Mouse (Mus musculus): ENCODE measurements around the gene Bend7.

The Bend7 gene

DNA sequence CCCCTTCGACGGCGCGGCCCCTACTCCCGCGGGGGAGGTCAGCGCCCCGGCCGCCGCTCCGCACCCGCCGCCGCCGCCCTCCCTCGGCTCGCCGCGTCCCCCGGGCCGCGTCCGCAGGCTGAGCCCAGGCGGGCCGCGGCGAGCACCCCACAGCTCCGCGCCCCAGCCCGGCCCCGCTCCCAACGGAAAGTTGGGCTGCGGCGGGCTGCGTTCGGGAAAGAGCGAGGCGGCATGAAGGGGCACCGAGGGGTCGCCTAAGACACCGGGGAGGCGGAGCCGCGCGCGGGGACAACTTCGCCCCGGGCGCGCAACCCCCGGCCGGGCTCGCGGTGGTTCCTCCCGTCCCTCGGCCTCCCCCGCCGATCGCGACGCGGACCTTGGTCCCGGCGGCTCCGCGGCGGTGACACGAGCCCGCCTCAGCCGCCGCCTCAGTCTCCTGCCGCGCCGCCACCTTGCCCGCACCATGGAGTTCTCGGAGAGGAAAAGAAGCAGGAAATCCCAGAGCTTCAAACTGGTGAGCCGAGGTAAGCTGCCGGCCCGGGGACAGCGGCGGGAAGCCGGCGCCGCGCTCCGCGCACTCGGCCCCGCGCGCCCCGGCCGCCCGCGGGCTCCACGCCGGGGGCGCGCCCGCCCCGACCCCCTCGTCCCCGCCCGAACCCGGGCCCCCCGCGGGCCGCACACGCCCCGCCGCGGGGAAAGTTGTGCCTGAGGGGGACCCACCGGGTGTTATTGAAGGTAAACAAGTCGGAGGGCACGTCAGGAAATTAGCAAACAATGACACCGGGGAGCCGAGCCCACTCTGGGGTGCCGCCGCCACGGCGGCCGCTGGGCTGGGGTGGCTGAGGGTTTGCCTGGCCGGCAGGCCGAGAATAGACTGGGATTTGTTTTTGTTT, at the start of gene Bend7:
TSS of gene Bend7 (plus strand) at position 63 of the 893 bp plus-strand sequence.
- peak; percentile 13 for DNase-seq (ENCODE audit: low spot score)

DNA sequence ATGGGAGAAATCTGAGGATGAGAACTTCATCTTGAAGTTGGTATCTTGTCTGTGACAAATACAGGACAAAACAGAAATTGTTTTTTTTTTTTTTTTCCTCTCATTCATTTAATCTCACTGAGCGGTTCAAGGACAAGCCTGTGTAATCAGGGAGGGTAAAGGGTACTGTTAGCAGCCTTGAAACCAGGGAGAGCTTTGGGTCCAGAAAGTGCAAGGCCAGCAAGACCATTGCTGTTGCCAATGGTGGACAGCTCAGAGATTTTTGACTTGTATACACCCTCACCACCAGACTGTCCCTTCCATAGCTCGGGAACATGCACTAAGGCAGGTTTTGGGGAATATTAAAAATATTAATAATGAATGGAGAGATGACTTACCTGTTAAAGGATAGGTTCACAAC, 49.0 kb upstream of the Bend7 start:
- DNase-seq (ENCODE audit: low spot score), result no peak

DNA sequence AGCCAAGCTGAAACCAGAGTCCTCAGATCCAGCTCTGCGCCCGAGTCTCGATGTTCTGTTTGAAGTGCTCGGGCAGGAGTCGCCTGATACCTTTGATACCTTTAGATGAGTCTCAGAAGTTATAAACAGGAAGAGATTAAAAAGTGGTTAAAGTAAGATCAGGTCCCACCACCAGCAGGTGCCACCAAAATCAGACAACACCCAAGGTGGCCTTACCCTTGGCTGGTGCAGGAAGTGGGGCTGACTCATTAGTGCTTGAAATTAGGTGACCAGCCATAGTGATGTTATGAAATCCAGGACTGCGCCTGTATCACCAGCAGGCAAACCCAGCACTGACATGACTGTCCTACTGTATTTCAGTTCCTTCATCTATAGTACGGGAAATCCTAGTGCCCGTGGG, 47.9 kb upstream of the Bend7 start:
- DNase-seq (ENCODE audit: low spot score), result no peak

- no peak for DNase-seq (ENCODE audit: low spot score)
These were observed 46.0 kb upstream of the Bend7 start for GRCm38 (mm10) chr2:4671636-4672035.

DNA sequence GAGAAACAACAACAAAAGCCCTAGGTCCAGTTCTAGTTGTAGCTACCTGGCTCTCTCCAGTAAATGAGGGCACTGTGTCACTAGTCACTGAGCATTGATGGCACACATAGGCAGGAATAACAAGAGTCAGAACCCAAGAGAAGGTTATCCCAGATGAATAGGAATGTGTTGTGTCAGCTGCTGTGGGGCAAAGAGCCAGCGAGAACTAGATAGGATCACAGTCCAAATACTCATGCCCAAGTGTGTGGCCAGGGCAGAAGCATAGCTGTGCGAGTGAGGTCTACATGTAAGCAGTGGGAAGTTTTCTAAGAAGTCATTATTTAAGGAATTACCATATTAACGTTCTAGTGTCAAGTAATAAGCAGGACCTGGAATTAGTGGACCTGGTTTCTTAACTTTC, 37.7 kb upstream of the Bend7 start:
- DNase-seq (ENCODE audit: low spot score), result no peak

DNA sequence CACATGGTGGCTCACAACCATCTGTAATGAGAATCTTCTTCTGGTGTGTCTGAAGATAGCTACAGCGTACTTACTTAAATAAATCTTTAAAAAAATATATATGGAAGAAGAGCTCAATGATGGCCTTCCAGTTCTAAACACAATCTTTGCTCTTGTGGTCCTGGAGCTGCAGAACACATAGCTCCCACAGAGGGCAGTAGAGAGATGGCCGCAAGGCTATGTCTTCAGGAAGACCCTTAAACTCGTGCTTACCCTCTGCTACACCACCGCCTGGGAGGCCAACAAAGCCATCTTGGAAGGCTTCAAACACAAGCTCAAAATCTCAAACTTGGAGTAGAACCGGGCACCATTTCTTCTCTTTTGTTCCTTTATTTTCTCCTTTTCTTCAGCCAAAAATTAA, 6.4 kb upstream of the Bend7 start:
- no peak for DNase-seq (ENCODE audit: low spot score)

DNA sequence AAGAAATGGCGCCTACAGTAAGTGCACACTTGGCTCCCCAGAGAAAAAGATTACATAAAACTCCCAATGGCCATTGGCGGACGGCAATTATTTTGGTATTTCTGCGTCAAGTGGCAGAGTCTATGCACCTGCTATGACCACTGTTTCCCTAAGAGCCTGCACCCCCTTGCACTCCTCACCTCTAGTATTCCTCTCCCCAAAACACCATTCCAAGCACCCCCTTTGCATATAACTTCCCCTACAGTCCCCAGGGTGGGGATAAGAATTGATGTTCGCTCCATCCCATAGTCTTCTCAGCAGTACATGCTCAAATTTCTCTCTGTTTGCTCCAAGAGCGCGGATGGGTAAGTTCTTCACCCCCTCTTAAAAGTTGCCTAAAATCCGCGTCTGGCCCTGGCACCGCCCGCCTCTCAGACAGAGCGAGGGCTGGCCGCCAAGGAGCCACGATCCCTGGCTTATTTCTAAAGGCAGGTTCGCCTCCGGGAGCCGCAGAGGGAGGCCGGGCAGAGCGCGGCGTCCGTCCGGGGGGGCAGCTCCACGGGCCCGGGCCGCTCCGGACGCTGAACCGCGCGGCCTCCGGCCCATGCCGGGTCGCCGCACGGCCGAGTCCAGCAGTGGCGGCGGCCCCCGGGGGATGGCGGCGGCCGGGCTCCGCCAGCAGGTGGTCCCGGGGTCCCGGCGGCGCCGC, 406 bp upstream of the Bend7 start:
- DNase-seq (ENCODE audit: low spot score), result peak; percentile 17

DNA sequence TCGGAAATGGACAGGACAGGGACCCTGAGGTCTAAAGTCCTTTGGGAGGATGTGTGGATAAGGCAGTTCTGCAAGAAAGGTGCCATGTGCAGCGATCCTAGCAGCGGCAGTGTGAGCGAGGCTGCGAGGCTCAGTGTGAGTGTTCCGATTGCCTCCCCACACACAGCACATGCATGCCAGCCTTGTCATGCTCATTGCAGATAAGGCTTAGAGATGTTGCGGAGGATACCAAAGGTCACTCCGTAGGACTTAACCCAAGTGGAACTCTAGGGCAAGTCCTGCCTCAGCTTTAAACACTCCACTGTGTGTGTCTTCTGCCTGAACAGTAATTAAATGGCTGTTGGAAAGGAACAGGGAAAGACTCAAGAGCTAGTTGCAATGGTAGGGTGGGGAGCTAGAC, 5.5 kb downstream of the Bend7 start:
- DNase-seq (ENCODE audit: low spot score), result no peak

DNA sequence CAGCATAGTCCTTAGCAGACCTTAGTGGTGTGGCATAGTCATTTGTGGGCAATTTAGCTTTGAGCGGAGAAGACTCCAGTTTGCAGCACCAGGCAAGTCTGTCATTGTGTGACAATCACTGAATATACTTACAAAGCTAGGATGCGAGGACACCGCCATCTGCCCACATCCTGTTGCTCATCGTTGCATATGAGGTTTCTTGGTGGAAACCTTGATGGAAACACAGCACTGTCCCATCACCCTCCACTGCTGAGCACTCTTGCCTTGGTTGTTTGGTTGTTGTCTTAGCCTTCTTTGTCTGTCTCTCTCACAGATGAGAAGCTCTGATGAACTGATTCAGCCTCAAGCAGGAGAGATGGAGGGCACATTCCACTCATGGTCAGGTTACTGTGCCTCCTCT, 12.5 kb downstream of the Bend7 start:
- no peak for DNase-seq (ENCODE audit: low spot score)

DNA sequence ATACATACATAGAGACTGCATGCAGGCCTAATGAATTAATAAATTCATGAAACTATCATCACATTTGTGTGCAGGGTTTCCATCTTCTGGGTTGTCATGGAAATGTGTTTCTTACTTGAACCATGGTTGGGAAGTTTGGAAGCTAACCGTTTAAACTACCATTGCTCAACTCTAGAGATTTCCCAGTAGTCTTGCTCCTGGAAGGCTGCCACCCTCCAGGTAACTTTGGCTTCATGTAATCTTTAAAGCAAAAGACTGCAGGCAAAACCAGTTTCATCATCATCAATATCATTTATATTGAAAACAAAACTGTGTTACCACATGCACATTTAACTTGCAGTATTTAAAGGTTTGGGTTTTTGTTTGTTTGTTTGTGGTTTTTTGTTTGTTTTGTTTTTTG, 16.3 kb downstream of the Bend7 start:
- no peak for DNase-seq (ENCODE audit: low spot score)

- no peak for DNase-seq (ENCODE audit: low spot score)
These were observed 18.6 kb downstream of the Bend7 start for GRCm38 (mm10) chr2:4736095-4736797.

DNA sequence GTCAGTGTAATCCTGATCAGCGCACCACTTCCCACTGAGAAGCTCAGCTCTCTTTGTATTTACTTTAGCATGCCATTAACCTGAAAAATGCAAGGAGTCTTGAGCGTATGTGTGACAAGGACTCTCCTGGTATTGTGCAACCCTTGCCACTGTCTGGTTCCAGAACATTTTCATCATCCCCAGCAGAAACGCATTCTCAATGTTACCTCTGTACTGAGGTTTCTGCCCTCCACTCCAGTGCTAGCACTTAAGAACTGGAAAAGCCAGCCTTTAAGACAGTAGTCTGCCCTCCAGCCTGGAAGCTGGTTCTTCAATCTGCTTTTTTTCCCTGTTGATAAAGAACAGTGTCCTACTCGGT, 19.1 kb downstream of the Bend7 start:
- DNase-seq (ENCODE audit: low spot score), result no peak

DNA sequence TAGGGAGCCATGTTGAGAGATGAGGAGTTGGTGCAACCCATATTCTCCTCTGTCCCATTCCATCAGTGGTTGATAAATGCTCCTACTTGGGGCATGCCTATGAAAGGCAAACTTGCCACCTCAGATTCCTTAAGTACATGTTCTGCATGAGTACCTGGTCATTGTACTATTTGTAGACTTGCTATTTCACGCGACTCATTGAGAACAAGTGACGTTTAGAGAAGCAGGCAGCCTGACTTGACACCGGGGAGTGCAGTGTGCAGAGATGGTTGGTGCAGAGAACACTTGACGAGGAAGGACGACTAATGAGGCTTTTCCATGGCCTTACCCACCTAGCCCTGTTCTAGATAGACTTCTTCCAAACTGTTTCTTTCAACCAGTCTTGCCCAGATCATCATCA, 34.3 kb downstream of the Bend7 start:
- no peak for DNase-seq (ENCODE audit: low spot score)

DNA sequence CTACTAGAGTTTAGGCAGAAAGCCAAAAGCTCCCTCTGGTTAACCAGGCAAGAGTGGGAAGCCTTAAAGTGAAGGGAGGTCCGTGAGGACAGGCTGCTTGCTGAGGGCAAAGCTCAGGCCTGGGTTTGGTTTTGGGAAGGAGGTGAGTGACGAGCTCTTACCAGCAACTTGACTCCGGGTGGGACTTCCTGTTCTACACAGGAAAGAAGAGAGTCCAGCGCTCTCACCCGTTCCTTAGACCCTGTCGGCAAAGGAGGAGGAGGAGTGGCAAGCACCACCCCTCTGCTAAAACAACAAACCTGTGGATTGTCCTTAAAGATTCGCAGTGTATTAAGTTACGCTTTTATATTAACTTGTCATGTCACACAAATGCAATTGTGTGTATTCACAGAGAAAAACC, 38.1 kb downstream of the Bend7 start:
- no peak for DNase-seq (ENCODE audit: low spot score)

DNA sequence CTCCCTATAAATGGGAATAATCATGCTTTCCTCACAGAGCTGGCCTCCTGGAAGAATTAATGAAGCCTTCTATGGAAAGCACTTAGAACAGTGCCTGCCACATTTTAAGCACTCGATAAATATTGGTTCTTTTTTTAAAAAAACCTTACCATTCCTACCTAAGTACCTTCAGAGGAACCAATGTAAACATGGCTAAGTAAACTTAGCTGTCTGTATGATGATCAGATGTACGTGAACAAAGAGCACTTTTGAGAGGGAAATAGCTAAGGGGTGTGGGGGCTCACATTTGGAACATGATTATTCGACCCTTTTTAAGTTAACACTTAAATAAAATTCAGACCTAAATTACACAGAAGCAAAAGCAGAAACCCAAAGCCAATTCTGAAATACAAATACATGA, 39.6 kb downstream of the Bend7 start:
- no peak for DNase-seq (ENCODE audit: low spot score)

DNA sequence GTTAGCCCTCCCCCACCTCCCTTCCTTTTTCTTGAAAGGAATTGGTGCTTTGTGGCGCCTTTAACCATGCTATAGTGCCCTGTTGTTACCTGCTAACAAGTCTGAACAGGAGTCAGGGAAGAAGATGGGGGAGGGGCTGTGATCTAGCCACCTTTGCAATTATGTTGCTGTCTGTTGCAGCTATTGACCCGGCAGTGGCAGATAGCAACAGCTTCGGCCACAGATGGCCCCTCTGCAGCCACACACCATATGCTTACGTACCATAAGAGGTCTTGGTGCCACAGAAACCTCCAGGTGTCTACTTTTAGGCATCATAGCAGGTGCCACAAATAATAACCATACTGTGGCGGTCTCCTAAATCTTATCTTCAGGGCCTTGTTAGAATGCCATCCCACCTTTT, 43.1 kb downstream of the Bend7 start:
- DNase-seq (ENCODE audit: low spot score), result no peak

- no peak for DNase-seq (ENCODE audit: low spot score)
These were observed 44.3 kb downstream of the Bend7 start for GRCm38 (mm10) chr2:4761906-4762305.

GRCm38 (mm10) chr2:4764071-4764470, 46.4 kb downstream of the Bend7 start:
- DNase-seq (ENCODE audit: low spot score), result peak; percentile 9

DNA sequence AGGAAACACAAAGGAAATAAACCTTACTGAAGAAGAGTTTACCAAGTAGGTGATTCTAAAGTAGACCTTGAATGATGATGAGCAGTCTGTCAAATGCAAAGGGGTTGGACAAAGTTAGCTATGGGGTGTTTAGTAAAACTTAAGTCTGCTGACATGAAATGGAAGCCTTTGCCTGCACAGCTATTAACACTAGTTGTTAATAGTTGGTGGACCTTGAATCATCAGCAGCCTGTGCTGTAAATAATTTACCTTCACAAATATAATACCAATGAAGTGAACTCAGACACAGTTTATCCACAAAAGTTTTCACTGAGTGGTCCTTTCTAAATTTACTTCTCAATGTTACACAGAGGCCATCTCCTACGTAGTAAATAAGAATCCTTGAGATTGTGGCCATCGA, 52.7 kb downstream of the Bend7 start:
- DNase-seq (ENCODE audit: low spot score), result no peak

DNA sequence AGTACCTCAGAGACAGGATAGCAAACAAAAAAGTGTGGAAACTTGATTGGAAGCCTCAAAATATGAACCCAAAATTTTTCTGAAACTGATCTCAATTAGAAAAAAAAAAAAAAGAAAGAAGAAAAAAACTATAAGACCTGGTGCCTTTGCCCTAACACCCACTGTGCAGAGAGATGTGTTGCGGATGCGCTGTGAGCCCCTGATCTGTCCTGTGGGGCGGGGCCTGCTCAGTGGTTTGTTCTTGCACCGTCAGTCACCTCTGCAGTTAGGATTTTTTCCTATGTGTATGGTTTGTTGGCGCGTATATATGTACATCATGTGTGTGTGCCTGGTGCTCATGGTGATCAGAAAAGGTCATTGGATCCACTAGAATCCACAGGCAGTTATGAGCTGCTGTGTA, 56.3 kb downstream of the Bend7 start:
- no peak for DNase-seq (ENCODE audit: low spot score)

DNA sequence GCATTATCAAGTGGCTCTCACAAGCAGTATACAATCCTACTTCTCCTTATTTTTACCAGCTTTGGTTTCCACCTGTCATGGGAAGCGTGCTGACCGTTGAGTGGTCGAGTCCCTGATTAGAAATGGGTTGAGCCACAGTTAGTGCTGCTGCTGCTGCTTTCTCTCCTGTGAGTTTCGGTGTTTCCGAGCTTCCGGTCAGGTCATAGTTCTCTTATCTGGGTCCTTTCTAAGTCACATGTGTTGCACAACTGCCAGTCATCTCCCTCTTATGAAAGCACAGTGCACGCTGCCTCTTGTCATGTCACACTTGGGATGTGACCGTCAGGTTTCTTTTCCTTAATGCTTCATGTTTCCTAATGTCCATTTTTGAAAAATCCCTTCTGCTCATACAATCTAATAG, 59.7 kb downstream of the Bend7 start:
- no peak for DNase-seq (ENCODE audit: low spot score)

GRCm38 (mm10) chr2:4781641-4782040, 64.0 kb downstream of the Bend7 start:
- no peak for DNase-seq (ENCODE audit: low spot score)

- DNase-seq (ENCODE audit: low spot score), result no peak
These were observed 64.8 kb downstream of the Bend7 start for GRCm38 (mm10) chr2:4782401-4782800.
